Mouse (Mus musculus): ENCODE measurements at regions not wholly inside any gene's neighbourhood (a gene's known extent, or its start where the extent isn't known, plus 50 kb on each side); places are given as distances from the start of the nearest gene placed in this dataset.

DNA sequence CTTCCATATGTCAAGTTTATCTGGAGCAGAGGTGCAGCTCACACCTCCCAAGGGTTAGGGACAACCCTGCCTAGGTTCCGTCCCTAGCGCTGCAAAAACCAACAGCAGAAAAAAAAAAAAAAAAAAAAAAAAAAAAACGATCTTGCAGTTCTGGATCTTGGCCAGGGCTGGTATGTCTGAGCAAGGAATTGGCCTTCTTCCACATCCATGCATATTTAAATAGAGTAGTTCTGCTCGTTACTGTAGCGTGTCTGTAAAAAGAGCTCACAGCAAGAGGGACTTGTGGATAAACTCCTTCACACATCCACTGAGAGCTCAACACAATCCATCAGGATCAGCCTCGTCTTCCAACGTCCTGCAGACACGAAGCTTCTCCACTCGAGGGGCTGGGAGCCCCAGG, 639.4 kb upstream of the Adam5 start:
- H3K4me3 ChIP-seq (ENCODE audit: insufficient read depth, low read depth, low read length), result no peak overlapping the region
- no peak overlapping the region for H3K27ac ChIP-seq (replicated peaks; ENCODE audit: low read depth, low read length)
- no peaks in the 10 kb centered on the region for H3K4me1 ChIP-seq (ENCODE audit: control insufficient read depth, insufficient read depth, insufficient read length, low read length)

DNA sequence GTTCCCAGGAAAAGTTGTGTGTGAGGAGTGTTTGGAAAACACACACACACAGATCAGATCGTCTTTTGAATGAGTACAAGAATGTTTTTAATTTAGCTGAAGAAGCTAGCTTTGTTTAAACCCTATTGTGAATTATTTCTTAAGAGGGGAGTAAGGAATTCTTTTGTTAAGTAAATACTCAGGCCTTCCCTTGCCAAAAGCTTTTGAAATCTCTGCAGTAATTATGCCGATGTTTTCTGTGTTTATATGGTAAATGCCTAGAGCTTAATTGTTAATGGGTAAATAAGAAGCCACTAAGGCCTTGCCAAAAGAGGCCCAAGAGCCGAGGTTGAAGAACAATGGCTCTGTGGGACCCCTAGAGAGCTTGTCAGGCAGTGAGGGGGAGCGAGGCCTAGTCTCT, 638.3 kb upstream of the Adam5 start:
- Histone ChIP-seq H3K4me1 (ENCODE audit: control insufficient read depth, insufficient read depth, insufficient read length, low read length) (no peaks in the 10 kb centered on the region), H3K4me3 (ENCODE audit: insufficient read depth, low read depth, low read length) (no peak overlapping the region), H3K27ac (replicated peaks; ENCODE audit: low read depth, low read length) (no peak overlapping the region)

DNA sequence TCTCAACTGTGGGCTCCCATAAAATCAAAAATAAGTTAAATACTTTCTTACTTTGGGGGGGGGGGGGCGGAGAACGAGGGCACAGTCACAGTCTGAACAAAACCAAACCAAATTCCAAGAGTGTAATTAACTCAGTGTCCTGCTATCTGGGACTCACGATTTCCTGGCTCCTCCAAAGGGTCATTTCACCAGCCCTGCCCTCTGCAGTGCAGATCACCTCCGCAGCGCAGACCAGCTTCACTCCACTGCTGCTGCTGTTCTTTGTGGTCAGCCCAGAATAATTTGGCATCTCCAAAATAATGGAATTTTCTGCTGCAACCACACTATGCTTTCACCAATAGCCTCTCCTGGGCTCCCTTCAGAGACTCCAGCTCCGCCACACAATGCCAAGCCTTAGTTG, 631.5 kb upstream of the Adam5 start:
- H3K4me3 ChIP-seq (ENCODE audit: insufficient read depth, low read depth, low read length), result no peak overlapping the region
- no peaks in the 10 kb centered on the region for H3K4me1 ChIP-seq (ENCODE audit: control insufficient read depth, insufficient read depth, insufficient read length, low read length)
- H3K27ac ChIP-seq (replicated peaks; ENCODE audit: low read depth, low read length), result no peak overlapping the region

DNA sequence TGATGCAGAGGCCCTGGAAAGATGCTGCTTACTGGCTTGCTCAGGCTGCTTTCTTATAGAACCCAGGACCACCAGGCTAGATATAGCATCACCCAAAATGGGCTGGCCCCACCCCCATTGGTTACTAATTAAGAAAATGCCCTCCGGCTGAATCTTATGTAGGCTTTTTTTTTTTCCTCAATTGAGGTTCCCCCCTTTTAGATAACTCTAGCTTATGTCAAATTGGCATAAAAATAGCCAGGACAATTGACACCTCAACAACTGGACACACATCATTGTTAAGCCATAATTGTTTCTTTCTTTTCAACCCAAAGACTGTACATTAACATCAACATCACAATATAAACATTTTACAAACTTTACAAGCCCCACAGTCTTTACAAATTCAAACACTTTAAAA, 630.8 kb upstream of the Adam5 start:
- Histone ChIP-seq H3K27ac (replicated peaks; ENCODE audit: low read depth, low read length) (no peak overlapping the region), H3K4me3 (ENCODE audit: insufficient read depth, low read depth, low read length) (no peak overlapping the region), H3K4me1 (ENCODE audit: control insufficient read depth, insufficient read depth, insufficient read length, low read length) (no peaks in the 10 kb centered on the region)

DNA sequence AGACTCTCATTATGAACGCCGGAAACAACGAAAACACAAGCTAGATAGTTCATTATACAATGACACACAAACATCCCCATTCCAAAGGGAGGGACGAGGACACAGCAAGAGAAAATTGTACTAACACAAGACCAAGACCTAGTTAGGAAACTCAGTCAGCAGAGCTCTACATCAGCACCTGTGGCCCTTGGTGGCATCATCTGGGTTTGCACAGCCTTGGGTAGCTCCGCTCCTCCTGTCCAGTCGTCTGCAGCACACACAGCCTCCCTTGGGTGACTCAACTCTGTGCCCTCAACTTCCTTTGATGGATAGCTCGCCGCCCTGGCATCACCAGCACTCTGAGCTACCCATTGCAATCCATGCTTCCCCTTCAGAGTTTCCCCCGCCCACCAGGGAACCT, 629.7 kb upstream of the Adam5 start:
- Histone ChIP-seq H3K27ac (replicated peaks; ENCODE audit: low read depth, low read length) (no peak overlapping the region), H3K4me3 (ENCODE audit: insufficient read depth, low read depth, low read length) (no peak overlapping the region), H3K4me1 (ENCODE audit: control insufficient read depth, insufficient read depth, insufficient read length, low read length) (no peaks in the 10 kb centered on the region)

DNA sequence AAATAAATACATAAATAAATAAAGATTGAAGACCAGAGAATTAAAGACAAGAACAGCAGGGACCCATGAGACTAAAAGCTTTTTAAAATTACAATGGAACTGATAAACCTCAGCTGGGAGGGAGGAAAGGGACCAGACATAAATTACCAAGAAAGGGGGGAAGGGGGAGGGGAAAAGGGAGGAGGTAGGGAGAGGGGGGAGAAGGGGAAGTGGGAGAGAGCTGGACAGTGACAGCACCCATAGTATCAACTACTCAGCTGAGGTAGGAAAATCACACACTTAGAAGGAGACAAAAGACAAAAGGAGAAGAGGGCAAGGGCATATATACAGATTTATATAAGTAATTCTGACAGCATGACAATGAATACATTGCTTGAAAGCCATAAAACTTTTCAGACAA, 626.4 kb upstream of the Adam5 start:
- H3K4me3 ChIP-seq (ENCODE audit: insufficient read depth, low read depth, low read length), result no peak overlapping the region
- H3K27ac ChIP-seq (replicated peaks; ENCODE audit: low read depth, low read length), result no peak overlapping the region
- no peaks in the 10 kb centered on the region for H3K4me1 ChIP-seq (ENCODE audit: control insufficient read depth, insufficient read depth, insufficient read length, low read length)

DNA sequence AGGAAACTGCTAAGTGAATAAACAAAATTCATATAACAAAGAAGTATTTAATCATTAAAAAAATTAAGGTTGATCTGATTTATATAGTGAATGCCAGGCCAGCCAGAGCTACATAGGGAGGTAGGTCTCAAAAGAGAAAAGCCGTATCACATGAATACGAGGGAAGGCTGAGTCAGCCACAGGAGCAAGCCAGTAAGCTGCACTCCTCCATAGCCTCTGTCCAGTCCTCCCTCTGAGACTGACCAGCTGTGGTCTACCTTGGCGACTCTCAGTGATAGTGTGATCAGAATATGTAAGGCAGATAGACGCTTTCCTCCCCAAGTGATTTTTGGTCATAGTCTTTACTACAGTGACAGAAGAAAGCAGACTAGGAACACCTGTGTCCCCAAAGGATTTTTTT, 625.4 kb upstream of the Adam5 start:
- Histone ChIP-seq H3K4me1 (ENCODE audit: control insufficient read depth, insufficient read depth, insufficient read length, low read length) (no peaks in the 10 kb centered on the region), H3K27ac (replicated peaks; ENCODE audit: low read depth, low read length) (no peak overlapping the region), H3K4me3 (ENCODE audit: insufficient read depth, low read depth, low read length) (no peak overlapping the region)

DNA sequence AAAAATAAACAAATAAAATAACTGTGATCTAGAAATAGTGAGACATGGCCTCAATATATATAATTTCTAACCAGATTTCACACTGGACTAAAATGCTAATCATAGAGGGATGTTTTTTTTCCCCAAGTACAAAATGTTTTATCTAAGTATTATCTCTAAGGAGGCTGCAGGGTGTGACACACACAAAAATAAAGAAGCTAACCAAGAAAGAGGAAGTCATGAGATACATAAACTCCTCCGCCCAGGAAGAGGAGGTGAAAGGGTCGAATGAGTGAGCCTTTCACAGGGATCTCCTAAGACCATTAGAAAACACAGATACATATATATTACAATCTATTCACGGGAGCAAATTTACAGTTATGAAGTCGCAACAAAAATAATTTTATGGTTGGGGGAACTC, 623.7 kb upstream of the Adam5 start:
- Histone ChIP-seq H3K4me3 (ENCODE audit: insufficient read depth, low read depth, low read length) (no peak overlapping the region), H3K27ac (replicated peaks; ENCODE audit: low read depth, low read length) (peak overlapping the region; percentile 52; the same call in 1 of the 2 replicates), H3K4me1 (ENCODE audit: control insufficient read depth, insufficient read depth, insufficient read length, low read length) (no peaks in the 10 kb centered on the region)

DNA sequence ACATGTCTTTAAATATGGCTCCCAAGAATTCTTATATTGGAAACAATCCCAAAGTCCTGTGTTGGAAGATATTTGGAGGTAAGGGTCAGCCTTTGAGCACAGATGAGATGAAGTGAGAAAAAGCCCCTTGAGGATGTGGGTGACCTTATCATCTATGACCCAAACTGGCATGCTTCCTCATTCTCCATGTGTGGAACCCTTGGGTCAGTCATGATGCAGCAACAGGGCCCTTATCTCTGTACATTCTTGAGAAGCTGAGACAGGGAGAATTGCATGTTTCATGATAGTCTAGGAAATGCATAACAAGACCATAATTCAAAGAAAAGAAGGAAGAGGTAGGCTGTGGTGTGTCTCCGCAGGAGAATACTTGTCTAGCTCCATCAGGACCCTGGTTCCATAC, 621.8 kb upstream of the Adam5 start:
- no peaks in the 10 kb centered on the region for H3K4me1 ChIP-seq (ENCODE audit: control insufficient read depth, insufficient read depth, insufficient read length, low read length)
- no peak overlapping the region for H3K4me3 ChIP-seq (ENCODE audit: insufficient read depth, low read depth, low read length)
- H3K27ac ChIP-seq (replicated peaks; ENCODE audit: low read depth, low read length), result peak overlapping the region; percentile 24; the same call in 1 of the 2 replicates

DNA sequence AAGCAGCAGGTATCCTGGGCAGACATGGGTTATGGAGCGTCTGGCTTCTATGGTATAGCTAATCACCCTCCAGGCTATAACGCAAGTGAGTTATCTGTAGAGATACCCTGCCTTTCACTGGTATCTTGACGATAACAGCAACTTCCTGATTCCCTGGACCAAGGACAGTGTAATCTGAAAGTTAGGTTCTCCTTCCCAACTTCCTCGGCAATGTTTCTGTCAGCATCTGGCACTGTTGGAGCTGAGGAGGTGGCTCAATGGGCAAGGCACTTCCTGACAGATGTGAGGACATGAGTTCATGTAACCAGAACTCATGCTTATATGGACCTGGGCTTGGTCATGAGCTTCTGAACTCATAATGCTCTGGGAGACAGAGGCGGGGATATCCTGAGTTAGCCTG, 620.9 kb upstream of the Adam5 start:
- Histone ChIP-seq H3K4me1 (ENCODE audit: control insufficient read depth, insufficient read depth, insufficient read length, low read length) (peaks cover 3% of the 10 kb centered on the region; the same call in 1 of the 2 replicates), H3K27ac (replicated peaks; ENCODE audit: low read depth, low read length) (no peak overlapping the region), H3K4me3 (ENCODE audit: insufficient read depth, low read depth, low read length) (no peak overlapping the region)

DNA sequence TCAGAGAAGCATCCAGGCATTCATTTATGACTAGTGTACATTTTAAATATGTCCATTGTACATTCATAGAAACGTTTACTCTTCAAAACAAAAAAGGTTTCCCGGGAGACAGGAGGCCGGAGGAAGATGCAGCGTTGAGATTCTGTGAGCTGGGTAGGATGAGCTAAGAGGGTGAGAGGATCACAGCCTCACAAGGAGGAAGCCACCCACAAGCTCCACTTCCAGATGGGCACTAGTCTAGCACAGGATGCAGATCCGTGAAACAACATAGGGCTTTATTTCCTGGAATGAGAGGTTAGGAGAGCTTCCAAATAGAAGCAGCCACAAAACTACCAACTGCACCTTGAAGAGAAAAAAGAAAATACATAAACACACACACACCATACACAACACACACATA, 619.4 kb upstream of the Adam5 start:
- Histone ChIP-seq H3K4me3 (ENCODE audit: insufficient read depth, low read depth, low read length) (no peak overlapping the region), H3K27ac (replicated peaks; ENCODE audit: low read depth, low read length) (no peak overlapping the region)

DNA sequence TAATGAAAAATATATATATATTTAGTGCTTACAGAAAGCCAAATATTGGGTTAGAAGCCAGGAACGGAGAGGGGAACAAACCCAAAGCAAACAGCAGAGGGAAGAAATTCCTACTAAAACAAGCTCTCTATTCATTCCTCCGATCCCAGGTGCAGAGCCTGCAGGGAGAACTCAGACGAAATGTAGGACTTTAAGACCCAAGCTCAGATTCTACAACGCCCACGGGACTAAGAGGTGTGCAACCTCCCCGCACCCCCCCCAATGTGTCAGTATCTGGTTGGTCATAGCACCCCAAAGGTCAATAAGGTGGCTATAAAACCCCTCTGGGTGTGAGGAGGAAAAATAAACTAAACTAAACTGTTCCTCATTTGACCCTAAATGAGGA, 616.9 kb upstream of the Adam5 start:
- peaks cover 8% of the 10 kb centered on the region for H3K4me1 ChIP-seq (ENCODE audit: control insufficient read depth, insufficient read depth, insufficient read length, low read length)
- no peak overlapping the region for H3K4me3 ChIP-seq (ENCODE audit: insufficient read depth, low read depth, low read length)
- H3K27ac ChIP-seq (replicated peaks; ENCODE audit: low read depth, low read length), result no peak overlapping the region

More for the DNA sequence above, 619.4 kb upstream of the Adam5 start:
- H3K4me1 ChIP-seq (ENCODE audit: control insufficient read depth, insufficient read depth, insufficient read length, low read length), result peaks cover 8% of the 10 kb centered on the region

DNA sequence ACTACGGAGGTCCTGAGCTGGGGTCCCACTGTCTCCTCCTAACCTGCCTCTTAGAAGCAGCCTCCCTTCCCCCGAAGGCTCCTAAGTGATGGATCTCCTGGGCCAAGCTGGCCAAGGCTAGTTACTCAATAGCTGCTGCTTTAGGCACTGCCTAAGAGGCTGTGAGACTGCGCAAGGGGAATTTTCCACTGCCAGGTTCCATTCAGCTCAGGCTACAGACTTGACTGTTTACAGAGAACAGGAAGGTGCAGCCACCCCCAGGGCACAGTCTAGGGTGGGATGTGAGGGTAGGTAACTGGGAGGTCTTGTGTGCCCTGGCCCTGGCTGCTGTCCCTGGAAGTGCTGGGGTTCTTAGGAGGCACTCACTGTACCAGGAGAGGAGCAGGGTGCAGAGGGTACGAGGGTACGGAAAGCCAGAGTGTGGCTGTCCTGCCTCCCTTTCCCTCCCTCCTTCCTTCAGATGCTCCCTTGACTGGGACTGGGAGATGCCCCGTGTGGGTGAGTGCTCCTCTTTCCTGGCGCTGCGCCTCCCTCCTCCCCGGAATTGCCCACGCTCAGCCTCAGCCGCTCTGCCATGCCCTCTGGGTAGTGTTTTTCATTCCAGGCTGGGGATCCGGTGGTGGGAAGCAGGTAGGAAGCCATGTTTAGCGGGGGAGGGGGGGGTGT, 616.4 kb upstream of the Adam5 start:
- peaks cover 10% of the 10 kb centered on the region for H3K4me1 ChIP-seq (ENCODE audit: control insufficient read depth, insufficient read depth, insufficient read length, low read length)
- 0 out of 2 replicates have a peak overlapping the region, but pooled peaks have one; percentile 9 for H3K4me3 ChIP-seq (ENCODE audit: insufficient read depth, low read depth, low read length)
- peak overlapping the region; percentile 35 for H3K27ac ChIP-seq (replicated peaks; ENCODE audit: low read depth, low read length)

DNA sequence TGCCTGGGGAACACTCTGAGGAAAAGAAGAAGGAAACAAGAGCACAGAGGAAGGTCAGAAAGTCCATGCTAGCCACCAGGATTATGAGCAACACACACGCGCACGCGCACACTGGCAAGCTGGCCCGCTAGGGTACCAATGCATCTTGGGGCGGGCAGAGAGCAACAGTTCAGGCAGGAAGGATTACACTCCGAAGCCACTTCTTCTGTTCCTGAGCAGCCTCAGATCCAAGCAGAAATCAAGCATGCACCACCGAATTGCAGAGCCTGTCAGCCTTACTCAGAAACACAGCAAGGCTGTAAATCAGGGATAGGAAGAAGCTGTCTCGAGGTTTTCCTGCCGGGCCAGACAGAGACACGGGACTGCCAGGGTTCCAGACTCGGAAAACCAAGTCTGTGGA, 615.8 kb upstream of the Adam5 start:
- Histone ChIP-seq H3K4me3 (ENCODE audit: insufficient read depth, low read depth, low read length) (no peak overlapping the region), H3K4me1 (ENCODE audit: control insufficient read depth, insufficient read depth, insufficient read length, low read length) (peaks cover 10% of the 10 kb centered on the region), H3K27ac (replicated peaks; ENCODE audit: low read depth, low read length) (no peak overlapping the region; the same call in 1 of the 2 replicates)

DNA sequence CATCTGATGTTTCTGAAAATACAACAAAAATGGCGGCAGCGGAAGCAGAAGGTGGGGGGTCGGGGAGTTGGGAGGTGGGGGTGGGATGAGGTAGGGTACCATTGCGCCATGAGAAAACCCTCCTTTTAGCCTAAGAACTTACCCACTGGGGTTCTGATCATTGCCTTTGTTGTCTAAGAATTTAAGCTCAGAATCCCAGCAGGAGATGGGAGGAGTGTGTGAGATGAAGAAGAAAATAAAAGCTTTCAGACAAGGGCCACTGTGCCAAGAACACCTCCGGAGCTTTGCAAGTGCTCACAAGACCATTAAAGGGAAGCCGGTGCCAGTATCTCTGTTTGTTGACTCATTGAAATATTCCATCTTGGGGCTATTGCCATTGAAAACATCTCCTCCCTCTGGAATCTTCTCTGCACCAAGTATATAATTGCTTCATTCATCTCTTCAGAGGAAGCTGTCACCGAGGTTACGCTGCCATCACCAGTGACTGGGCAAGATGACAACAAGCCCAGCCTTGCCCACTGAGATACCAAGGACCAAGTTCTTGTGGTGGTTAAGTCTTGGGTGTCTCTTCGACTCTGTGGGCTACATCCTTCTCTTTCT, 614.0 kb upstream of the Adam5 start:
- Histone ChIP-seq H3K4me3 (ENCODE audit: insufficient read depth, low read depth, low read length) (no peak overlapping the region), H3K4me1 (ENCODE audit: control insufficient read depth, insufficient read depth, insufficient read length, low read length) (peaks cover 10% of the 10 kb centered on the region), H3K27ac (replicated peaks; ENCODE audit: low read depth, low read length) (no peak overlapping the region)

DNA sequence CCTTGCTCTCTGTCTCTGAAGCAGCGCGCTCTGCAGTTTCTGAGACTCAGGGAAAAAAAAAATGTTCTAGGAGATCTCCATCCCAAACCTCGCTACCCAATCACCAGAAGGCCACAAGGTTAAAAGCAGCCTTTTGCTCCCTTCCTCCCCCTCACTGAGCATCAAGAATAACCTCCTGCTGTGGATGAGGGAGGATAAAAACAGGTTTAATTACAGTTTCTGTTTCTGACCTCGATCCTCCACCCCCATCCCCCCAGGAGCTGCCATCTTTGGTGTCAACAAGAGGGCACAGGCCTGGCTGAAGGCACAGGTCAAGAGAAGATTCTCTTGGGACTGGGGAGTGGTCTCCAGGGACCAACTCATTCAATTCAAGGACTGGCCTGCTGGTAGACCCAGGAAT, 613.0 kb upstream of the Adam5 start:
- H3K4me1 ChIP-seq (ENCODE audit: control insufficient read depth, insufficient read depth, insufficient read length, low read length), result peaks cover 10% of the 10 kb centered on the region
- H3K27ac ChIP-seq (replicated peaks; ENCODE audit: low read depth, low read length), result no peak overlapping the region
- H3K4me3 ChIP-seq (ENCODE audit: insufficient read depth, low read depth, low read length), result no peak overlapping the region

All from brown adipose tissue, adult 24 weeks (tissue).